13 mouse cellular contexts compared by ENCODE assay signal in genomic region chr10:83145836-83146235, GRCm38 (mm10).
DNase-seq lines count a peak whose midpoint lies in the region; ATAC-seq and TF ChIP-seq lines count a peak whose summit lies in the region.
"Had no signal": no experiment of that assay in that cellular context is flagged by ENCODE, and none has a peak within 500 bp of the region (broad histone marks: within the 10 kb centered on the region; RNA-seq: fewer than 3 reads in every experiment).

No protein-coding gene starts in this region.

- no peak for TF ChIP-seq CTCF in lung, postnatal 0 days (IDR thresholded peaks at IDR 0.05)
- TF ChIP-seq CTCF in kidney, postnatal 0 days (IDR thresholded peaks at IDR 0.05; ENCODE audit: low read depth) = no peak
- TF ChIP-seq CTCF in stomach, postnatal 0 days (IDR thresholded peaks at IDR 0.05; ENCODE audit: low read depth) = no peak

- H3K27me3 ChIP-seq in forebrain, embryonic 11.5 days (ENCODE audit: control insufficient read depth, insufficient read depth, low read length) = no peaks in the 10 kb centered on the region
- H3K27me3 ChIP-seq in forebrain, embryonic 15.5 days = no peaks in the 10 kb centered on the region
- H3K27me3 ChIP-seq in lung, postnatal 0 days (replicated peaks; ENCODE audit: insufficient read depth, low read length) = no peaks in the 10 kb centered on the region
- H3K27me3 ChIP-seq in kidney, postnatal 0 days (ENCODE audit: insufficient read depth, low read length) = no peaks in the 10 kb centered on the region
- H3K27me3 ChIP-seq in neural tube, embryonic 13.5 days = no peaks in the 10 kb centered on the region
- H3K27me3 ChIP-seq in stomach, postnatal 0 days (ENCODE audit: control insufficient read depth, insufficient read depth, low read length) = no peaks in the 10 kb centered on the region

- H3K36me3 ChIP-seq in forebrain, embryonic 11.5 days (ENCODE audit: control insufficient read depth, insufficient read depth, low read length) = no peaks in the 10 kb centered on the region
- H3K36me3 ChIP-seq in forebrain, embryonic 15.5 days = no peaks in the 10 kb centered on the region
- no peaks in the 10 kb centered on the region for H3K36me3 ChIP-seq in lung, postnatal 0 days (ENCODE audit: insufficient read depth, low read length)
- H3K36me3 ChIP-seq in kidney, postnatal 0 days (ENCODE audit: insufficient read depth, low read length) = no peaks in the 10 kb centered on the region
- no peaks in the 10 kb centered on the region for H3K36me3 ChIP-seq in neural tube, embryonic 13.5 days
- H3K36me3 ChIP-seq in stomach, postnatal 0 days (ENCODE audit: control insufficient read depth, insufficient read depth, low read length) = no peaks in the 10 kb centered on the region

- no peak overlapping the region for H3K4me3 ChIP-seq in forebrain, embryonic 11.5 days (ENCODE audit: low read depth, low read length)
- no peak overlapping the region for H3K4me3 ChIP-seq in forebrain, embryonic 15.5 days
- H3K4me3 ChIP-seq in lung, postnatal 0 days (ENCODE audit: low read depth, low read length) = no peak overlapping the region
- H3K4me3 ChIP-seq in kidney, postnatal 0 days (replicated peaks; ENCODE audit: low read depth, low read length) = no peak overlapping the region
- H3K4me3 ChIP-seq in neural tube, embryonic 13.5 days = no peak overlapping the region
- H3K4me3 ChIP-seq in stomach, postnatal 0 days (ENCODE audit: low read depth, low read length) = no peak overlapping the region

- 0 out of 2 replicates have a peak overlapping the region, but pooled peaks have one; percentile 17 for H3K9ac ChIP-seq in forebrain, embryonic 11.5 days (ENCODE audit: low read length)
- no peak overlapping the region for H3K9ac ChIP-seq in forebrain, embryonic 15.5 days (replicated peaks)
- no peak overlapping the region for H3K9ac ChIP-seq in lung, postnatal 0 days (replicated peaks; ENCODE audit: low read depth)
- H3K9ac ChIP-seq in kidney, postnatal 0 days (ENCODE audit: low read depth, low read length) = no peak overlapping the region
- H3K9ac ChIP-seq in neural tube, embryonic 13.5 days = no peak overlapping the region
- H3K9ac ChIP-seq in stomach, postnatal 0 days (ENCODE audit: low read length) = no peak overlapping the region
- H3K9ac ChIP-seq: liver, embryonic 14.5 days had no signal

- H3K27ac ChIP-seq in forebrain, embryonic 11.5 days (ENCODE audit: low read depth, low read length) = no peak overlapping the region
- H3K27ac ChIP-seq in forebrain, embryonic 15.5 days (replicated peaks) = no peak overlapping the region
- H3K27ac ChIP-seq in lung, postnatal 0 days (ENCODE audit: low read length) = no peak overlapping the region
- H3K27ac ChIP-seq in kidney, postnatal 0 days = peak overlapping the region; percentile 85
- H3K27ac ChIP-seq in neural tube, embryonic 13.5 days (replicated peaks) = no peak overlapping the region
- no peak overlapping the region for H3K27ac ChIP-seq in stomach, postnatal 0 days (replicated peaks)
- H3K27ac ChIP-seq: hindbrain, postnatal 0 days; liver, embryonic 14.5 days had no signal

- H3K9me3 ChIP-seq in forebrain, embryonic 11.5 days (ENCODE audit: control insufficient read depth, low read length) = no peaks in the 10 kb centered on the region
- no peaks in the 10 kb centered on the region for H3K9me3 ChIP-seq in forebrain, embryonic 15.5 days
- H3K9me3 ChIP-seq in lung, postnatal 0 days (ENCODE audit: low read length) = no peaks in the 10 kb centered on the region
- H3K9me3 ChIP-seq in kidney, postnatal 0 days (replicated peaks; ENCODE audit: low read length) = no peaks in the 10 kb centered on the region
- no peaks in the 10 kb centered on the region for H3K9me3 ChIP-seq in neural tube, embryonic 13.5 days
- no peaks in the 10 kb centered on the region for H3K9me3 ChIP-seq in stomach, postnatal 0 days (ENCODE audit: control insufficient read depth, low read length)

- peak; percentile 35; the same call in 1 of the 2 replicates for ATAC-seq in forebrain, embryonic 11.5 days (replicated peaks; ENCODE audit: low FRiP score)
- no peak for ATAC-seq in forebrain, embryonic 15.5 days (replicated peaks)
- peak; percentile 35 for ATAC-seq in lung, postnatal 0 days
- peak; percentile 86 for ATAC-seq in kidney, postnatal 0 days (replicated peaks; ENCODE audit: low FRiP score, low read depth)
- 0 out of 2 replicates have a peak, but pooled peaks have one; percentile 21 for ATAC-seq in neural tube, embryonic 13.5 days (ENCODE audit: low read depth)
- no peak for ATAC-seq in erythroblast, adult 5-6 weeks (replicated peaks; ENCODE audit: low FRiP score, poor library complexity, severe bottlenecking)
- ATAC-seq in stomach, postnatal 0 days (ENCODE audit: low FRiP score, low TSS enrichment) = no peak
- ATAC-seq: hindbrain, postnatal 0 days had no signal

- no peak overlapping the region for H3K4me2 ChIP-seq in forebrain, embryonic 11.5 days (ENCODE audit: low read depth, low read length, severe bottlenecking)
- no peak overlapping the region for H3K4me2 ChIP-seq in forebrain, embryonic 15.5 days (replicated peaks)
- H3K4me2 ChIP-seq in lung, postnatal 0 days (replicated peaks; ENCODE audit: low read depth, low read length) = no peak overlapping the region
- no peak overlapping the region for H3K4me2 ChIP-seq in kidney, postnatal 0 days (ENCODE audit: low read length)
- 0 out of 2 replicates have a peak overlapping the region, but pooled peaks have one; percentile 9 for H3K4me2 ChIP-seq in neural tube, embryonic 13.5 days
- no peak overlapping the region for H3K4me2 ChIP-seq in stomach, postnatal 0 days (replicated peaks; ENCODE audit: low read depth)

- TF ChIP-seq EP300 in lung, postnatal 0 days (IDR thresholded peaks at IDR 0.05) = no peak
- TF ChIP-seq EP300 in stomach, postnatal 0 days (optimal IDR thresholded peaks at IDR 0.05) = no peak

- H3K4me1 ChIP-seq in forebrain, embryonic 11.5 days (replicated peaks; ENCODE audit: control insufficient read depth, insufficient read depth, low read length) = peaks cover 6% of the 10 kb centered on the region
- peaks cover 21% of the 10 kb centered on the region for H3K4me1 ChIP-seq in forebrain, embryonic 15.5 days
- H3K4me1 ChIP-seq in lung, postnatal 0 days (ENCODE audit: insufficient read depth, low read depth, low read length) = no peaks in the 10 kb centered on the region
- peaks cover 12% of the 10 kb centered on the region; the same call in 1 of the 2 replicates for H3K4me1 ChIP-seq in kidney, postnatal 0 days (replicated peaks; ENCODE audit: insufficient read depth, low read length)
- peaks cover 37% of the 10 kb centered on the region for H3K4me1 ChIP-seq in neural tube, embryonic 13.5 days (replicated peaks)
- 0 out of 2 replicates have a peak, but pooled peaks cover under 1% of the 10 kb centered on the region for H3K4me1 ChIP-seq in stomach, postnatal 0 days (replicated peaks; ENCODE audit: control insufficient read depth, insufficient read depth)

- 29% methylated on average over 14 of the region's 14 CpGs for WGBS in forebrain, embryonic 11.5 days
- WGBS in forebrain, embryonic 15.5 days = 26% methylated on average over 14 of the region's 14 CpGs
- 53% methylated on average over 14 of the region's 14 CpGs for WGBS in lung, postnatal 0 days
- WGBS in kidney, postnatal 0 days = 17% methylated on average over 14 of the region's 14 CpGs
- WGBS in neural tube, embryonic 13.5 days = 6% methylated on average over 14 of the region's 14 CpGs
- 59% methylated on average over 14 of the region's 14 CpGs for WGBS in stomach, postnatal 0 days

- DNase-seq in forebrain, embryonic 11.5 days (ENCODE audit: low spot score) = no peak
- peak; percentile 36 for DNase-seq in lung, postnatal 0 days (ENCODE audit: low spot score)
- DNase-seq in lung, postnatal 14 days = no peak
- DNase-seq in kidney, postnatal 0 days (ENCODE audit: low spot score) = peak; percentile 77
- DNase-seq in stomach, postnatal 0 days (ENCODE audit: low spot score) = no peak
- DNase-seq: cerebellum, adult 9-11 months; midbrain, embryonic 14.5 days; thymus, postnatal 4 days had no signal

Comparison
In these comparisons a context has a peak if more than half of its experiments do, and no peak if none do; other contexts are left out.
1. ATAC-seq: peak in forebrain, embryonic 11.5 days (single experiment), lung, postnatal 0 days (single experiment), kidney, postnatal 0 days (single experiment) and neural tube, embryonic 13.5 days (single experiment); none in forebrain, embryonic 15.5 days (single experiment), erythroblast, adult 5-6 weeks (single experiment) and stomach, postnatal 0 days (single experiment).
2. DNase-seq: peak in lung, postnatal 0 days (single experiment) and kidney, postnatal 0 days (single experiment); none in forebrain, embryonic 11.5 days (single experiment), lung, postnatal 14 days (single experiment) and stomach, postnatal 0 days (single experiment).